Mouse (Mus musculus): ENCODE data around the gene Sp110. TPM values are rescaled to one million over a fixed set of nuclear protein-coding genes. Genes with fewer than 3 reads are reported as not detected.

The Sp110 gene
- total and polyA plus RNA-seq, 2 experiments from 2014 or later: 3.6 to 11.2 TPM

Other genes starting within 250 kb of the Sp110 start
- gene G530012D18Rik, start 23.1 kb downstream of the Sp110 start, total RNA-seq (2014; rRNA removed; ENCODE audit: low replicate concordance): not detected in 2 replicates
- gene G530012D18Rik, start 23.1 kb downstream of the Sp110 start, polyA plus RNA-seq (2015; fragmentation: Nextera tagmentation; extraction: Ambion mirVana): not detected in 2 replicates
- gene Sp140, start 1.6 kb upstream of the Sp110 start, total RNA-seq (2014; rRNA removed; ENCODE audit: low replicate concordance): 10.4 and 10.6 TPM in 2 replicates
- gene Sp140, start 1.6 kb upstream of the Sp110 start, polyA plus RNA-seq (2015; fragmentation: Nextera tagmentation; extraction: Ambion mirVana): 0.88 and 1.2 TPM in 2 replicates
- 9.2 and 14.8 TPM in 2 replicates for gene Sp100, start 51.2 kb upstream of the Sp110 start, total RNA-seq (2014; rRNA removed; ENCODE audit: low replicate concordance)
- 5.6 and 7.2 TPM in 2 replicates for gene Sp100, start 51.2 kb upstream of the Sp110 start, polyA plus RNA-seq (2015; fragmentation: Nextera tagmentation; extraction: Ambion mirVana)
- 3.0 TPM in 1 of 2 replicates, not detected in the other for gene A630001G21Rik, start 179.8 kb upstream of the Sp110 start, total RNA-seq (2014; rRNA removed; ENCODE audit: low replicate concordance)
- 0.60 and 0.91 TPM in 2 replicates for gene A630001G21Rik, start 179.8 kb upstream of the Sp110 start, polyA plus RNA-seq (2015; fragmentation: Nextera tagmentation; extraction: Ambion mirVana)
- 102 and 138 TPM in 2 replicates for gene Cab39, start 194.6 kb upstream of the Sp110 start, total RNA-seq (2014; rRNA removed; ENCODE audit: low replicate concordance)
- gene Cab39, start 194.6 kb upstream of the Sp110 start, polyA plus RNA-seq (2015; fragmentation: Nextera tagmentation; extraction: Ambion mirVana): 20.0 and 21.3 TPM in 2 replicates

Data from heart, postnatal 0 days (tissue).